Mouse (Mus musculus): Measurements from ENCODE around the gene Sco2. TPM values are rescaled to one million over a fixed set of nuclear protein-coding genes. Genes with fewer than 3 reads are reported as not detected.

Sco2 gene
- polyA plus RNA-seq (2015; fragmentation: Nextera tagmentation; extraction: Ambion mirVana), result 10.0 and 11.9 TPM in 2 replicates

DNA sequence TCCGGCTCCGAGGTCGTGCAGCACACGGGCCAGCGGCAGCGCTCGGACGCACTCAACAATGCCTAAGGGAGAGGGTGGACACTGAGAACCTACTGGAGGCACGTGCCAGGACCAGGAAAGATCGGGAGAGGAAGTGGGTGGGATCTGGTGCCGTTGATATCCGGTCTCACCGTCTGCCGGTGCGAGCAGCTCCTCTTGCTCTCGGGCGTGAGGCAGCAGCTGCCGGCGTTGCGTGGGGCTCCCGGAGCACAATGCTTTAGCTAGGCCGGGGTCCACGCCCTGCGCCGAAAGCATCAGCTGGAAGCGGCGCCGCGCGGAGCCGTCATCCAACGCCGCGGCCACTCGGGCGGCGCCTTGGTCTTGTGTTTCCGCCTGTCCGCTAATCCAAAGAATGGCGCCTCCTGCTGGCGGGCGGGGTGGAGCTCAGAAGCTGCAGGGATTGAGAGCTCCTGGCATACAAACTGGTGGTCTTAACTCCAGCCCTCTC, at the start of gene Sco2:
TSS of gene Sco2 (minus strand) at position 85 of the 487 bp plus-strand sequence.
- WGBS, result 0% methylated on average over 42 of the region's 42 CpGs
- H3K4me3 ChIP-seq (ENCODE audit: low read length), result peak within 1 kb of the TSS; percentile 88
- peak within 1 kb of the TSS; percentile 97 for H3K27ac ChIP-seq (ENCODE audit: low read length)
- H3K27me3 ChIP-seq (ENCODE audit: control insufficient read depth, insufficient read depth, low read length), result peaks cover 27% of the 10 kb centered on the region
- H3K4me2 ChIP-seq (ENCODE audit: low read depth, low read length), result peak within 1 kb of the TSS; percentile 93
- peaks cover 36% of the 10 kb centered on the region for H3K36me3 ChIP-seq (ENCODE audit: control insufficient read depth, insufficient read depth)
- ATAC-seq (replicated peaks; ENCODE audit: extremely low read depth, insufficient read depth, low FRiP score), result peak; percentile 83
- peaks cover 19% of the 10 kb centered on the region for H3K4me1 ChIP-seq (ENCODE audit: control insufficient read depth, insufficient read depth, low read length)
- no peaks in the 10 kb centered on the region for H3K9me3 ChIP-seq (replicated peaks; ENCODE audit: control insufficient read depth, low read length)
- H3K9ac ChIP-seq (ENCODE audit: low read length), result peak within 1 kb of the TSS; percentile 91

DNA sequence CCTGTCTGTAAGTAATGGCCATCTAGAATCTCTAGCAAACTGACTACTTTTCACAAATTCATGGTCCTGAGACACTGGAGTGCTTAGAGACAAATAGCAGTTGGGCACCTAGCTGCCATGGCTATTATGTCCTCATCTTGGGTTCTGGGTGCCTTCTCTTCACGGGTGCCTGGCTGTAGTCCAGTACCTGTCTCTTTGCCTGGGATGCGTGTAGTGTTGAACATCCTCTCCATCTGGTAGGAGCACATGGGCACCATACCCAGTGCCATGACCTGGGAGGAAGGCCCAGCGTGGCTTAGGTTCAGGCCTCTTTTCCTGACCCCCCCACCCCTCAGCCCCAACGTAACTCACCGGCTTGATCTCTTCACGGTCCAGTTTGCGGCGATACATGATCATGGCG, 48.3 kb upstream of the Sco2 start:
- 94% methylated on average over 9 of the region's 9 CpGs for WGBS
- Histone ChIP-seq H3K36me3 (ENCODE audit: control insufficient read depth, insufficient read depth) (peaks cover 51% of the 10 kb centered on the region), H3K27ac (ENCODE audit: low read length) (no peak overlapping the region), H3K4me3 (ENCODE audit: low read length) (no peak overlapping the region), H3K4me1 (ENCODE audit: control insufficient read depth, insufficient read depth, low read length) (peaks cover 27% of the 10 kb centered on the region), H3K27me3 (ENCODE audit: control insufficient read depth, insufficient read depth, low read length) (no peaks in the 10 kb centered on the region), H3K9me3 (replicated peaks; ENCODE audit: control insufficient read depth, low read length) (no peaks in the 10 kb centered on the region), H3K9ac (ENCODE audit: low read length) (no peak overlapping the region), H3K4me2 (ENCODE audit: low read depth, low read length) (no peak overlapping the region)
- ATAC-seq (replicated peaks; ENCODE audit: extremely low read depth, insufficient read depth, low FRiP score), result no peak

DNA sequence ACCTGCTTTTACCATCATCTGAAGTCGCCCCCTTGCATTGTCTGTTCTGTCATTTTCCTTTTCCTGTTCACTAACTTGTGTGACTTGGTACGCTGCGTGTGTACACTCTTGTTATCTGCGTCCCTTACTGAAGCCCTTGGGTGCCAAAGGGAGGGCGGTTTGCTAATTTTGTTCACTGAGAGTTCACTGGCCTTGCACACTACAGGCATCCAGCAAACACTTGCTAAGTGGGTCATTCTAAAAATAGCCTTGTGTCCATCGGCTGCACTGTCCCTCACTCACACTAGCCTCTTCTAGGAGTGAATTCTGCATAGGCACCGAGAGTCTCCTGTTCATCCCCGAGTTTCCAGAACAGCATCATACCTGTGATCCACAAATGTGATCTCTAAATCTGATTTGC, 41.6 kb upstream of the Sco2 start:
- ATAC-seq (replicated peaks; ENCODE audit: extremely low read depth, insufficient read depth, low FRiP score), result peak; percentile 87
- peak overlapping the region; percentile 87 for H3K27ac ChIP-seq (ENCODE audit: low read length)
- H3K36me3 ChIP-seq (ENCODE audit: control insufficient read depth, insufficient read depth), result peaks cover 38% of the 10 kb centered on the region
- H3K9me3 ChIP-seq (replicated peaks; ENCODE audit: control insufficient read depth, low read length), result no peaks in the 10 kb centered on the region
- H3K4me2 ChIP-seq (ENCODE audit: low read depth, low read length), result peak overlapping the region; percentile 46
- H3K4me3 ChIP-seq (ENCODE audit: low read length), result no peak overlapping the region
- H3K4me1 ChIP-seq (ENCODE audit: control insufficient read depth, insufficient read depth, low read length), result peaks cover 11% of the 10 kb centered on the region
- 42% methylated on average over 8 of the region's 8 CpGs for WGBS
- no peaks in the 10 kb centered on the region for H3K27me3 ChIP-seq (ENCODE audit: control insufficient read depth, insufficient read depth, low read length)
- H3K9ac ChIP-seq (ENCODE audit: low read length), result peak overlapping the region; percentile 20; the same call in 1 of the 2 replicates

DNA sequence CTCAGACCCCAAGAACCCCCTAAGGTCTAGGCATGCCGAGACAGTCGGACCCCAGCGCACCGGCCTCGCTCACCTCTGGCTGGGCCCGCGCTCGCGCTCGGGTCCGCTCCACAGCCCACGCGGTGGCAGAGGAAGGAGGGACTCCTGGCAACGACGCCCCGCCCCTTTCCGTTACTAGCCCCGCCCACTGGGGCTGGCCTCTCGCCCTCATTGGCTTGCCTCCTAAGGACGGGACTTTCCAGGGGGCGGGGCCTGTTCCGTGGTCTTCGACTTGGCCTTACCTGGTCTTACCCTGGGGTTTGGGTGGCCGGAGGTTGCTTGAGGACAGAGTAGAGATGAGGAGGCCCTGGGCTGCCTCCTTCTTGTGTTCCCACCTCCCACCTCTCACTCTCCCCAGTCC, 36.5 kb upstream of the Sco2 start, which contains the start of gene Syce3:
TSS of gene Syce3 (minus strand) at position 386 of the 400 bp plus-strand sequence.
- Histone ChIP-seq H3K4me3 (ENCODE audit: low read length) (no peak within 1 kb of the TSS), H3K9ac (ENCODE audit: low read length) (no peak within 1 kb of the TSS), H3K36me3 (ENCODE audit: control insufficient read depth, insufficient read depth) (no peaks in the 10 kb centered on the region), H3K4me2 (ENCODE audit: low read depth, low read length) (no peak within 1 kb of the TSS), H3K27me3 (ENCODE audit: control insufficient read depth, insufficient read depth, low read length) (no peaks in the 10 kb centered on the region), H3K27ac (ENCODE audit: low read length) (no peak within 1 kb of the TSS), H3K4me1 (ENCODE audit: control insufficient read depth, insufficient read depth, low read length) (peaks cover 2% of the 10 kb centered on the region; the same call in 1 of the 2 replicates), H3K9me3 (replicated peaks; ENCODE audit: control insufficient read depth, low read length) (peaks cover 11% of the 10 kb centered on the region)
- WGBS, result 82% methylated on average over 24 of the region's 24 CpGs
- no peak for ATAC-seq (replicated peaks; ENCODE audit: extremely low read depth, insufficient read depth, low FRiP score)

DNA sequence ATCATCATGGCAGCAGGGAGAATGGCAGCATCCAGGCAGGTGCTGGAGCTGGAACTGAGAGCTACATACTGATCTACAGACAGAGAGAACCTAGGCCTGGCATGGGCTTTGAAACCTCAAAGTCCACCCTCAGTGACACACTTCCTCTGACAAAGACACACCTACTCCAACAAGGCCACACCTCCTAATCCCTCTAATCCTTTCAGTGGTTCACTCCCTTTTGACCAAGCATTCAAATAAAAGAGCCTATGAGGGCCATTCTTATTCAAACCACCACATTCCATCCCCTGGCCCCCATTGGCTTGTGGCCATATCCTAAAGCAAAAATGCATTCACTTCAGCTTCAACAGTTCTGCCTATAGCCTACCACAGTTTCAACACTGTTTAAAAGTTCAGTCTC, 33.0 kb upstream of the Sco2 start:
- H3K27me3 ChIP-seq (ENCODE audit: control insufficient read depth, insufficient read depth, low read length), result no peaks in the 10 kb centered on the region
- no peak for ATAC-seq (replicated peaks; ENCODE audit: extremely low read depth, insufficient read depth, low FRiP score)
- peaks cover 11% of the 10 kb centered on the region for H3K9me3 ChIP-seq (replicated peaks; ENCODE audit: control insufficient read depth, low read length)
- no peak overlapping the region for H3K27ac ChIP-seq (ENCODE audit: low read length)
- H3K4me1 ChIP-seq (ENCODE audit: control insufficient read depth, insufficient read depth, low read length), result no peaks in the 10 kb centered on the region
- H3K36me3 ChIP-seq (ENCODE audit: control insufficient read depth, insufficient read depth), result no peaks in the 10 kb centered on the region
- no peak overlapping the region for H3K4me3 ChIP-seq (ENCODE audit: low read length)
- no peak overlapping the region for H3K4me2 ChIP-seq (ENCODE audit: low read depth, low read length)
- no peak overlapping the region for H3K9ac ChIP-seq (ENCODE audit: low read length)

DNA sequence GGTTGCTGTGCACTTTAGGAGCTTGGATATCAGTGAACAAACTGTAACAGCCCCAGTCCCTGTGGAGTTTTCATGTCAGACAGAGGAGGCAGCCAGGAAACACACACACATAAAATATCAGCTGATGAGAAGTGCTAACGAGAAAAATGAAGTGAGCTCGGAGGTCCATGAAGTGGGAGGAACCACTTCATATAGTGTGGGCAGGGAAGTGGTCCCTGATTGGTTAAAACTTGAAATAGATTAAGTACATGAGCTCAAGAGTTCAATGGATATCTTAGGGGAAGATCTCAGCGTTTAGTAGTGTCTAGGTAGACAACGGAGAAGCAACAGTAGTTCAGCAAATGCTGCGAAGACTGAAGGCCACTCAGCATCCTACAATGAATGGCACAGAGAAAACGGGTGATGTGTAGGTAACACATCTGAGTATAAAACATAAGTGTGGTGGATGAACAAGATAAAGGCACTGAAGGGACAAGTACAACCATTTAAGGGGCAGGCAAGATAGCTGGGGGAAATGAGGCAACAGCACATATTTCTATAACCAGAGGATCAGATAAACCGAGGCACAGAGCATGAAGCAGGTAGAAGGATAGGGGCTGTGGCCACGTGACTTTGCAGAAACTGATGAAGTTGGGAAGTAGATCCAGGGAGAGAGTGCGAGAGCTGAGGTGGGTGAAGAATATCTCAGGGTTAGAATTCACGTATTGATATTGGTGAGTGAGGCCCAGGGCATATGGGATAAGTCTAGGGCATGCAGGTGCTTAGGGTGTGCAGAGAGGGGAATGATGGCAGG, 31.4 kb upstream of the Sco2 start:
- 71% methylated on average over 10 of the region's 10 CpGs for WGBS
- no peak overlapping the region for H3K27ac ChIP-seq (ENCODE audit: low read length)

DNA sequence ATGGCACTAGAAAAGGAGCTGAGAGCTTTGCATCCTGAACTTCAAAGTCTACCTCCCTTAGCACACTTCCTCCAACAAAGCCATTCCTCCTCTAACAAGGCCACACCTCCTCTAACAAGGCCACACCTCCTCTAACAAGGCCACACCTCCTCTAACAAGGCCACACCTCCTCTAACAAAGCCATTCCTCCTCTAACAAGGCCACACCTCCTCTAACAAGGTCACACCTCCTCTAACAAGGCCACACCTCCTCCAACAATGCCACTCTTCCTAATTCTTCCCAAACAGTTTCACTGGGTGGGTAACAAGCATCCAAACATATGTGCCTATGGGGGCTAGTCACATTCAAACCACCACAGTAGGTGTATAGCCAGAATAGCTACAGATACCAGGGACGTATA, 28.8 kb upstream of the Sco2 start:
- no peak overlapping the region for H3K4me2 ChIP-seq (ENCODE audit: low read depth, low read length)
- 83% methylated on average over 1 of the region's 1 CpGs for WGBS

More for the DNA sequence above, 31.4 kb upstream of the Sco2 start:
- Histone ChIP-seq H3K36me3 (ENCODE audit: control insufficient read depth, insufficient read depth) (no peaks in the 10 kb centered on the region), H3K4me1 (ENCODE audit: control insufficient read depth, insufficient read depth, low read length) (no peaks in the 10 kb centered on the region), H3K27me3 (ENCODE audit: control insufficient read depth, insufficient read depth, low read length) (no peaks in the 10 kb centered on the region), H3K4me2 (ENCODE audit: low read depth, low read length) (no peak overlapping the region), H3K4me3 (ENCODE audit: low read length) (no peak overlapping the region), H3K9me3 (replicated peaks; ENCODE audit: control insufficient read depth, low read length) (peaks cover 11% of the 10 kb centered on the region), H3K9ac (ENCODE audit: low read length) (no peak overlapping the region)
- ATAC-seq (replicated peaks; ENCODE audit: extremely low read depth, insufficient read depth, low FRiP score), result no peak

DNA sequence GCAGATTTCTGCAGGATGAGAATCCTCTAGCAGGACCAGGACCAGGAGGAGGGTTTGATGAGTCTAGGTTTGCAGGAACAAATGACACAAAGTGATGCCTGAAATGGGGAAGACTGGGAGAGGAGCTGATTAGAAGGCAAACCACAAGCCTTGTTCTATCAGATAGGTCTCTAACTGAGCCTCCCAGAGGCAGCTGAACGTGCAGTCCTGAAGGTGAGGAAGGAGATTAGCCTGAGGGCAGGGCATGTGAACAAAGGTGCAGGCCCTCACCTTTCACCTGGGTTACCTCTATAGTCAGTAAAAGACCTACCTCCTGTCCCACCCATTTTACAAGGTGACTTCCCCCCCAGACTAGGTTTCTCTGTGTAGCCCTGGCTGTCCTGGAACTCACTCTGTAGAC, 26.1 kb upstream of the Sco2 start:
- H3K4me1 ChIP-seq (ENCODE audit: control insufficient read depth, insufficient read depth, low read length), result no peaks in the 10 kb centered on the region
- no peaks in the 10 kb centered on the region for H3K27me3 ChIP-seq (ENCODE audit: control insufficient read depth, insufficient read depth, low read length)
- WGBS, result 47% methylated on average over 1 of the region's 1 CpGs
- ATAC-seq (replicated peaks; ENCODE audit: extremely low read depth, insufficient read depth, low FRiP score), result no peak
- H3K9me3 ChIP-seq (replicated peaks; ENCODE audit: control insufficient read depth, low read length), result no peaks in the 10 kb centered on the region
- H3K9ac ChIP-seq (ENCODE audit: low read length), result no peak overlapping the region
- H3K27ac ChIP-seq (ENCODE audit: low read length), result no peak overlapping the region
- H3K4me3 ChIP-seq (ENCODE audit: low read length), result no peak overlapping the region
- H3K36me3 ChIP-seq (ENCODE audit: control insufficient read depth, insufficient read depth), result no peaks in the 10 kb centered on the region
- H3K4me2 ChIP-seq (ENCODE audit: low read depth, low read length), result no peak overlapping the region

More for the DNA sequence above, 28.8 kb upstream of the Sco2 start:
- H3K27me3 ChIP-seq (ENCODE audit: control insufficient read depth, insufficient read depth, low read length), result no peaks in the 10 kb centered on the region
- no peaks in the 10 kb centered on the region for H3K36me3 ChIP-seq (ENCODE audit: control insufficient read depth, insufficient read depth)
- no peak overlapping the region for H3K4me3 ChIP-seq (ENCODE audit: low read length)
- H3K4me1 ChIP-seq (ENCODE audit: control insufficient read depth, insufficient read depth, low read length), result no peaks in the 10 kb centered on the region
- H3K9ac ChIP-seq (ENCODE audit: low read length), result no peak overlapping the region
- H3K9me3 ChIP-seq (replicated peaks; ENCODE audit: control insufficient read depth, low read length), result peaks cover 3% of the 10 kb centered on the region
- no peak for ATAC-seq (replicated peaks; ENCODE audit: extremely low read depth, insufficient read depth, low FRiP score)
- H3K27ac ChIP-seq (ENCODE audit: low read length), result no peak overlapping the region

DNA sequence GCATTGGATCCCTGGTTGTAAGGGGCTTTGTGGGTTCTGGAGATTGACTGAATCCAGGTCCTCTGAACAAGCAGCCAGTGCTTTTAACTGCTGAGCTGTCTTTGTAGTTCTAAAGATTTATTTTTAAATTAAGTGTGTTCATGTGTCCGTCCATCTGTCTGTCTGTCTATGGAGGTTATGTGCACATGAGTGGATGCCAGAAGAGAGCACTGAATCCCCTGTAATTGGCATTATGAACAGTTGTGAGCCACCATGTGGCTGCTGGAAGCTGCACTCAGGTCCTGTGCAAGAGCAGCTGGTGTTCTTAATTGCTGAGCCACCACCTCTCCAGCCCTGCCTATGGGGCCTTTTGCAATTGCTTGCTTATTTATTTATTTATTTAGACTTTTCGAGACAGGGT, 24.5 kb upstream of the Sco2 start:
- H3K4me1 ChIP-seq (ENCODE audit: control insufficient read depth, insufficient read depth, low read length), result no peaks in the 10 kb centered on the region
- H3K4me2 ChIP-seq (ENCODE audit: low read depth, low read length), result no peak overlapping the region
- H3K27ac ChIP-seq (ENCODE audit: low read length), result no peak overlapping the region
- no peaks in the 10 kb centered on the region for H3K9me3 ChIP-seq (replicated peaks; ENCODE audit: control insufficient read depth, low read length)
- ATAC-seq (replicated peaks; ENCODE audit: extremely low read depth, insufficient read depth, low FRiP score), result no peak
- WGBS, result 79% methylated on average over 2 of the region's 2 CpGs
- H3K36me3 ChIP-seq (ENCODE audit: control insufficient read depth, insufficient read depth), result no peaks in the 10 kb centered on the region
- no peak overlapping the region for H3K9ac ChIP-seq (ENCODE audit: low read length)
- no peak overlapping the region for H3K4me3 ChIP-seq (ENCODE audit: low read length)
- no peaks in the 10 kb centered on the region for H3K27me3 ChIP-seq (ENCODE audit: control insufficient read depth, insufficient read depth, low read length)
